Mouse (Mus musculus): ENCODE data around the gene Dlst.

Dlst gene

GRCm38 (mm10) chr12:85181475-85182344 lies 71.1 kb downstream of the Dlst start:
- in situ Hi-C loops (cut with MboI) = no loop called here

GRCm38 (mm10) chr12:85182345-85182643 lies 71.7 kb downstream of the Dlst start:
- in situ Hi-C loops (cut with MboI) = no loop called here

- in situ Hi-C loops (cut with MboI) = no loop called here
Measured at GRCm38 (mm10) chr12:85182898-85183297, 72.3 kb downstream of the Dlst start.

GRCm38 (mm10) chr12:85184118-85184517 lies 73.5 kb downstream of the Dlst start:
- in situ Hi-C loops (cut with MboI) = no loop called here

All from mature B cell (primary cell).